Mouse (Mus musculus): Measurements from ENCODE around the gene Dagla. TPM values are rescaled to one million over a fixed set of nuclear protein-coding genes. Genes with fewer than 3 reads are reported as not detected.

Dagla gene
- total and polyA plus RNA-seq, 3 experiments: 0.11 TPM; not detected in 2

DNA sequence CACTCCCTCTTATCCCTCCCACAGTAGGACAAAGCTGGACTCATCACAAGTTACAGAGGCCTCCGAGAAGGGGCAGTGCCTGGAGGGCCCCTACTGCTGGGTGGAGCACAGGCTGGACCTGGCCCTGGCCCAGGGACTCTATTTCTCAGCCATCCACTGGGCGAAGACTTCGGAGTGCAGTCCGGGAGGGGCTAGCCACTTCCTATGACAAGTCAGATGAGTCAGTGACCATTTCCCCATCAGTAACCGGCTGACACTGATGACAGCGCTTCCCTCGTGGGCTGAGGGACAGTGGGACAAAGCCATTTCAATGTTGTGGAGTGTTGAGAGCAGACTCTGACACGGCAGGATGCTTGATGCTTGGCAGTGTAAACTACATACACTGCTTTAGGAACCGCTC lies 25.0 kb downstream of the Dagla start:
- no peak for TF ChIP-seq CTCF (IDR thresholded peaks at IDR 0.05; ENCODE audit: low read depth, low read length)
- no peak for TF ChIP-seq TAL1 (conservative IDR thresholded peaks at IDR 0.05; ENCODE audit: low read depth, low read length)
- TF ChIP-seq POLR2AphosphoS5 (IDR thresholded peaks at IDR 0.05; ENCODE audit: insufficient replicate concordance, low read depth, low read length): no peak
- no peak for TF ChIP-seq GATA2 (IDR thresholded peaks at IDR 0.05; ENCODE audit: borderline replicate concordance, low read depth, low read length)
- TF ChIP-seq GATA1 (IDR thresholded peaks at IDR 0.05; ENCODE audit: borderline replicate concordance, low read length): no peak
- DNase-seq (ENCODE audit: low spot score) (no peak), ATAC-seq (ENCODE audit: extremely low read depth, insufficient number of reproducible peaks, low FRiP score, poor library complexity, severe bottlenecking) (no peak)
- Histone ChIP-seq H3K9me3 (replicated peaks) (no peaks in the 10 kb centered on the region), H3K4me1 (ENCODE audit: insufficient read depth, low read depth, low read length) (no peaks in the 10 kb centered on the region), H3K4me3 (ENCODE audit: low read depth, low read length) (no peak overlapping the region), H3K27me3 (ENCODE audit: insufficient read depth, low read length) (peaks cover 26% of the 10 kb centered on the region), H3K36me3 (replicated peaks) (no peaks in the 10 kb centered on the region)

DNA sequence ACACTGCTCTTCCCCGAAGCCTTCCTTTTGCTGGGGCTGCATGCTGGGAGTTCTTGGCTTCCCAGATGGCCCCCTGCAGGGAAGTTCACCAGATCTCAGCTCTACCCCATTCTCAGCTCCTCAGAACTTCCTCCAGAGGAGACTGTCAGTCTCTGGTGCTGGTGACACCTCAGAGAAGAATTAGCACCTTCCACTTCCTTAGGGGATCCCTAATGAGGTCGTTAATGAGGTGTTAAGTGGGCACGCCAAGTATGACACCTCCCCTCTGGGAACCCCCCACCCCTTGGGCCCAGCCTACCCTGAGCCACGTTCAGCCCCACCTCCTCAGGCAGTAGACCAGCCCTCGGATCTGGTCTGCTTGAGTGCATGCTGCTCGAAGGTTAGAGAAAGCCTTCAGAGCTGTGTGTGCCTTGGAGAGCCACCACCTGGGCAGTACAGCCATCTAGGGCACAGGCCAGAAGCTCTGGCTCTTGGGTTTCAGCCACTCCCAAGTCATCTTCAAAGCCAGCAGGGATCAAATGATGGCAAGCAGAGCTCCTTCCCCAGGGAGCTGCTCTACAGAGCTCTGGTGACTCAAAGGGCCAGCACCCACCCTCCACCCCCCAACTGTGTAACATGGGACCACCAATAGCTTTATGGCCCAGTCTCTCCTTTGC lies 25.9 kb downstream of the Dagla start:
- H3K27me3 ChIP-seq (ENCODE audit: insufficient read depth, low read length): peaks cover 26% of the 10 kb centered on the region
- no peaks in the 10 kb centered on the region for H3K9me3 ChIP-seq (replicated peaks)
- no peak overlapping the region for H3K4me3 ChIP-seq (ENCODE audit: low read depth, low read length)
- H3K4me1 ChIP-seq (ENCODE audit: insufficient read depth, low read depth, low read length): no peaks in the 10 kb centered on the region
- no peaks in the 10 kb centered on the region for H3K36me3 ChIP-seq (replicated peaks)
- ATAC-seq (ENCODE audit: extremely low read depth, insufficient number of reproducible peaks, low FRiP score, poor library complexity, severe bottlenecking) (no peak), DNase-seq (ENCODE audit: low spot score) (no peak)
- TF ChIP-seq GATA2 (IDR thresholded peaks at IDR 0.05; ENCODE audit: borderline replicate concordance, low read depth, low read length) (no peak), GATA1 (IDR thresholded peaks at IDR 0.05; ENCODE audit: borderline replicate concordance, low read length) (no peak), POLR2AphosphoS5 (IDR thresholded peaks at IDR 0.05; ENCODE audit: insufficient replicate concordance, low read depth, low read length) (no peak), CTCF (IDR thresholded peaks at IDR 0.05; ENCODE audit: low read depth, low read length) (no peak), TAL1 (conservative IDR thresholded peaks at IDR 0.05; ENCODE audit: low read depth, low read length) (no peak)

DNA sequence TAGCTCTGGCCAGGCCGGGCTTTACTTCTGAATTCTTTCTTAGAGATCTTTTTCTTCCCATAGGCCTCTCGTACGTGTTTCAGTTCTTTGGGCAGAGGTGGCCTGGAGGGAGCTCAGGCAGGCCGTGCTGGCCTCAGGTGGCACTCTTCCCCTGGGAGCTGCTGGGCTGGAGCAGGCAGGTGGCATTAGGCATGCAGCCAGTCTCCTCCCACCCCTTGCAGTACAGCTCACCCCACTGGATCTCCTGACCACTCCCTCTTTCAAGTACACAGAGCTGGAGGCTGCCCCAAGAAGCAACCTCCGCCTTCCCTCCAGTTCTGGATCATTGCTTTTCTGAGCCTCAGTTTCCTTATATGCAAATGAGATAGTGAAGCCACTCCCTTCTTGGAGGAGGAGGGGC lies 26.9 kb downstream of the Dagla start:
- no peak for DNase-seq (ENCODE audit: low spot score)

DNA sequence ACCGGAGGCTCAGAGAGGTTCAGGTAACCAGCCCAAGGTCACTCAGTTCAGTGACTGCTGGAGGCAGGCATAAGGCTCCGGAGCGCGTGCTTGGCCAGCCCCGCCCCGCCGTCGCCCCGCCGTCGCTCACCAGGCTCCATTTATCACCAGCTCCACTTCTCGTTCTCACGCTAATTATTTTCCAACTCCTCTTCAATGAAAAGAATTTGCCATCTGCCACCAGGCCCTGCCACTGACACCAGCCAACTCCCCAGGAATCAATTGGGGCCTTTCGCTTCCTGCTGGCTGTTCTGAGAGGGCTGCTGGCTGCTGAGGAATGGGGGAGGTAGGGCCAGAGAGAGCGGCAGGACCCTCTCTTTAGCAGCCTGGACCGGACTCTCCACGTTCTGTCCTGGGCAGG lies 27.3 kb downstream of the Dagla start:
- H3K4me1 ChIP-seq (ENCODE audit: insufficient read depth, low read depth, low read length): no peaks in the 10 kb centered on the region; the same call in 1 of the 2 replicates
- peaks cover 34% of the 10 kb centered on the region for H3K27me3 ChIP-seq (ENCODE audit: insufficient read depth, low read length)
- no peaks in the 10 kb centered on the region for H3K36me3 ChIP-seq (replicated peaks)
- H3K4me3 ChIP-seq (ENCODE audit: low read depth, low read length): no peak overlapping the region
- DNase-seq (ENCODE audit: low spot score) (no peak), ATAC-seq (ENCODE audit: extremely low read depth, insufficient number of reproducible peaks, low FRiP score, poor library complexity, severe bottlenecking) (no peak)
- TF ChIP-seq GATA1 (IDR thresholded peaks at IDR 0.05; ENCODE audit: borderline replicate concordance, low read length) (no peak), POLR2AphosphoS5 (IDR thresholded peaks at IDR 0.05; ENCODE audit: insufficient replicate concordance, low read depth, low read length) (no peak), TAL1 (conservative IDR thresholded peaks at IDR 0.05; ENCODE audit: low read depth, low read length) (no peak), GATA2 (IDR thresholded peaks at IDR 0.05; ENCODE audit: borderline replicate concordance, low read depth, low read length) (no peak), CTCF (IDR thresholded peaks at IDR 0.05; ENCODE audit: low read depth, low read length) (no peak)
- H3K9me3 ChIP-seq (replicated peaks): no peaks in the 10 kb centered on the region

More for the DNA sequence above, 26.9 kb downstream of the Dagla start:
- no peaks in the 10 kb centered on the region; the same call in 1 of the 2 replicates for H3K4me1 ChIP-seq (ENCODE audit: insufficient read depth, low read depth, low read length)
- no peak for ATAC-seq (ENCODE audit: extremely low read depth, insufficient number of reproducible peaks, low FRiP score, poor library complexity, severe bottlenecking)
- H3K36me3 ChIP-seq (replicated peaks): no peaks in the 10 kb centered on the region
- H3K27me3 ChIP-seq (ENCODE audit: insufficient read depth, low read length): peaks cover 29% of the 10 kb centered on the region
- no peak overlapping the region for H3K4me3 ChIP-seq (ENCODE audit: low read depth, low read length)
- no peak for TF ChIP-seq POLR2AphosphoS5 (IDR thresholded peaks at IDR 0.05; ENCODE audit: insufficient replicate concordance, low read depth, low read length)
- no peak for TF ChIP-seq CTCF (IDR thresholded peaks at IDR 0.05; ENCODE audit: low read depth, low read length)
- no peak for TF ChIP-seq GATA1 (IDR thresholded peaks at IDR 0.05; ENCODE audit: borderline replicate concordance, low read length)
- no peak for TF ChIP-seq TAL1 (conservative IDR thresholded peaks at IDR 0.05; ENCODE audit: low read depth, low read length)
- no peaks in the 10 kb centered on the region for H3K9me3 ChIP-seq (replicated peaks)

- no peaks in the 10 kb centered on the region for H3K9me3 ChIP-seq (replicated peaks)
- H3K4me3 ChIP-seq (ENCODE audit: low read depth, low read length): no peak overlapping the region
- ATAC-seq (ENCODE audit: extremely low read depth, insufficient number of reproducible peaks, low FRiP score, poor library complexity, severe bottlenecking) (no peak), DNase-seq (ENCODE audit: low spot score) (no peak)
- H3K4me1 ChIP-seq (ENCODE audit: insufficient read depth, low read depth, low read length): no peaks in the 10 kb centered on the region; the same call in 1 of the 2 replicates
- no peaks in the 10 kb centered on the region for H3K36me3 ChIP-seq (replicated peaks)
- TF ChIP-seq TAL1 (conservative IDR thresholded peaks at IDR 0.05; ENCODE audit: low read depth, low read length) (no peak), CTCF (IDR thresholded peaks at IDR 0.05; ENCODE audit: low read depth, low read length) (no peak), GATA1 (IDR thresholded peaks at IDR 0.05; ENCODE audit: borderline replicate concordance, low read length) (no peak), GATA2 (IDR thresholded peaks at IDR 0.05; ENCODE audit: borderline replicate concordance, low read depth, low read length) (no peak), POLR2AphosphoS5 (IDR thresholded peaks at IDR 0.05; ENCODE audit: insufficient replicate concordance, low read depth, low read length) (no peak)
- peaks cover 35% of the 10 kb centered on the region for H3K27me3 ChIP-seq (ENCODE audit: insufficient read depth, low read length)
These were observed 28.1 kb downstream of the Dagla start for GRCm38 (mm10) chr19:10276483-10277144.

DNA sequence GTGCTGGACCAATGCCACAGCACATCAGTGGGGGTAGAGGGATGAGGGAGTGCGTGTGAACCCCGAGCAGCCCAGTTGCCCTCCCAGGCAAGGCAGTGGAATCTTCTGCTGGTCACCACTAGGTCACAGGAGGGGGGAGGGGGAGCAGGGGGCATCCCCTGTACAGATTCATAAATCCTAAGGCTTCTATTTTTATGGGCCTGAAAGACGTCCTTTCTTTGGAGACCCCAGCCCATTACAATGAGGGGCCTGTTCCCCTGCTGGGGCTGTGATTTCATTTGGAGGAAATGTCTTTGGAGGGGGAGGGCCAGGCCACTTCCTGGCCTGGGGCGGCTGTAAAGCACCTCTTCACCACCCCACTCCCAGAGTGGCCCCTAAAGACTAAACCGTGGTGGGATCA lies 30.6 kb downstream of the Dagla start:
- no peak for ATAC-seq (ENCODE audit: extremely low read depth, insufficient number of reproducible peaks, low FRiP score, poor library complexity, severe bottlenecking)

More for the DNA sequence above, 30.6 kb downstream of the Dagla start:
- TF ChIP-seq GATA1 (IDR thresholded peaks at IDR 0.05; ENCODE audit: borderline replicate concordance, low read length): no peak
- TF ChIP-seq CTCF (IDR thresholded peaks at IDR 0.05; ENCODE audit: low read depth, low read length): no peak
- TF ChIP-seq TAL1 (conservative IDR thresholded peaks at IDR 0.05; ENCODE audit: low read depth, low read length): no peak
- TF ChIP-seq POLR2AphosphoS5 (IDR thresholded peaks at IDR 0.05; ENCODE audit: insufficient replicate concordance, low read depth, low read length): no peak
- TF ChIP-seq GATA2 (IDR thresholded peaks at IDR 0.05; ENCODE audit: borderline replicate concordance, low read depth, low read length): no peak
- H3K27me3 ChIP-seq (ENCODE audit: insufficient read depth, low read length): peaks cover 31% of the 10 kb centered on the region
- H3K4me1 ChIP-seq (ENCODE audit: insufficient read depth, low read depth, low read length): no peaks in the 10 kb centered on the region; the same call in 1 of the 2 replicates
- H3K36me3 ChIP-seq (replicated peaks): no peaks in the 10 kb centered on the region
- no peak for DNase-seq (ENCODE audit: low spot score)
- H3K4me3 ChIP-seq (ENCODE audit: low read depth, low read length): no peak overlapping the region
- H3K9me3 ChIP-seq (replicated peaks): no peaks in the 10 kb centered on the region

Measured in G1E (cell line).